Mouse (Mus musculus): ENCODE data around the gene Krt28. TPM values are rescaled to one million over a fixed set of nuclear protein-coding genes. Genes with fewer than 3 reads are reported as not detected.

Krt28 gene
- polyA plus RNA-seq, 1 experiment from 2014 or later: not detected

- Histone ChIP-seq H3K4me2 (no peak overlapping the region), H3K27ac (no peak overlapping the region), H3K9ac (no peak overlapping the region), H3K4me3 (no peak overlapping the region), H3K4me1 (replicated peaks) (no peaks in the 10 kb centered on the region), H3K27me3 (peaks cover 31% of the 10 kb centered on the region), H3K36me3 (no peaks in the 10 kb centered on the region), H3K9me3 (replicated peaks) (no peaks in the 10 kb centered on the region)
- no peak for ATAC-seq (replicated peaks; ENCODE audit: insufficient number of reproducible peaks, insufficient read depth, low FRiP score, low read depth)
- WGBS: 38% methylated on average over 3 of the region's 3 CpGs
Observed at GRCm38 (mm10) chr11:99396034-99396433, 21.3 kb upstream of the Krt28 start.

DNA sequence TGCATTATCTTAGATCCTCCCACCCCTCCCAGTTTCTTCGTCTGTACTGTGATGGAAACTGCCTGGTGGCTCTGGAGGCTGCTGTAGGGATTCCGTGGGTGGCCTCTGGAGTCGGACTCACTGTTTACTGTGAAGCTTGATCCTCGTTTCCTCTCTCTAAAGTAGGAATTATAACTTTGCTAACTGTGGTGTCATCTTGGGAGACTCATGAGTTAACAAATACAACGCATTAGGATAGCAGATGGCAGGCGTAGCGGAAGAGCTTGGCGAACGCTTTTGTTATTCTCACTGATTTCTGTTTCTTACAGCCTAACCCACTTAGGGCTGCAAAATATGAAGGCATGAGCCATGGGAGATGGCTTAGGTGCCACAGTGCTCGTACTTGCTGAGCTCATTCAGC, 17.8 kb upstream of the Krt28 start:
- no peaks in the 10 kb centered on the region for H3K4me1 ChIP-seq (replicated peaks)
- ATAC-seq (replicated peaks; ENCODE audit: insufficient number of reproducible peaks, insufficient read depth, low FRiP score, low read depth): no peak
- H3K4me2 ChIP-seq: no peak overlapping the region
- H3K4me3 ChIP-seq: no peak overlapping the region
- no peaks in the 10 kb centered on the region for H3K36me3 ChIP-seq
- WGBS: 77% methylated on average over 10 of the region's 10 CpGs
- H3K9me3 ChIP-seq (replicated peaks): no peaks in the 10 kb centered on the region
- H3K9ac ChIP-seq: no peak overlapping the region
- H3K27ac ChIP-seq: no peak overlapping the region
- H3K27me3 ChIP-seq: peaks cover 9% of the 10 kb centered on the region; the same call in 1 of the 2 replicates

DNA sequence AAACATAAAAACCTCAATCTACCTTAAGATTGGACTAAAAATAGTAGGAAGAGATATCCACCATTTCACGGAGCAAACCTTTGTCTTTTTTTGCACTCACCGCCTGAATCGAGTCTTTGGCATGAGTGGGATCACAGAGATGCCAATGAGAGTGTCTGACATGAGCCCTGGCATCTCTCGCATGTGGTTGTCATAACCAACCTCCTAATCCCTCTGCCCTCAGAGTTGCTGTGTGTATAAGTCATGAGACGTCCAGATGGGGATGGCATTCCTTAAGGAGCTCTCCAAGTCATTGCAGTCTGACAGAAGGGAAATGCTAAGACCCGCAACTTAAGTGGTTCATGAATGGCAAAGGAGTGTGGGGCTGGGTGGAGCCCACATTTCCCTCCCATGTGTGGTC, 16.7 kb upstream of the Krt28 start:
- H3K4me3 ChIP-seq: no peak overlapping the region
- no peak overlapping the region for H3K27ac ChIP-seq
- 75% methylated on average over 6 of the region's 6 CpGs for WGBS
- no peak overlapping the region for H3K4me2 ChIP-seq
- peaks cover 3% of the 10 kb centered on the region; the same call in 1 of the 2 replicates for H3K4me1 ChIP-seq (replicated peaks)
- H3K9ac ChIP-seq: no peak overlapping the region
- H3K36me3 ChIP-seq: no peaks in the 10 kb centered on the region
- no peaks in the 10 kb centered on the region for H3K9me3 ChIP-seq (replicated peaks)
- no peak for ATAC-seq (replicated peaks; ENCODE audit: insufficient number of reproducible peaks, insufficient read depth, low FRiP score, low read depth)
- 0 out of 2 replicates have a peak, but pooled peaks cover 3% of the 10 kb centered on the region for H3K27me3 ChIP-seq

- WGBS: 59% methylated on average over 7 of the region's 7 CpGs
- Histone ChIP-seq H3K9me3 (replicated peaks) (no peaks in the 10 kb centered on the region), H3K9ac (no peak overlapping the region), H3K27ac (no peak overlapping the region), H3K27me3 (0 out of 2 replicates have a peak, but pooled peaks cover 3% of the 10 kb centered on the region), H3K4me3 (no peak overlapping the region), H3K4me1 (replicated peaks) (peaks cover 3% of the 10 kb centered on the region; the same call in 1 of the 2 replicates), H3K36me3 (no peaks in the 10 kb centered on the region), H3K4me2 (no peak overlapping the region)
- no peak for ATAC-seq (replicated peaks; ENCODE audit: insufficient number of reproducible peaks, insufficient read depth, low FRiP score, low read depth)
Observed at GRCm38 (mm10) chr11:99390866-99391265, 16.2 kb upstream of the Krt28 start.

DNA sequence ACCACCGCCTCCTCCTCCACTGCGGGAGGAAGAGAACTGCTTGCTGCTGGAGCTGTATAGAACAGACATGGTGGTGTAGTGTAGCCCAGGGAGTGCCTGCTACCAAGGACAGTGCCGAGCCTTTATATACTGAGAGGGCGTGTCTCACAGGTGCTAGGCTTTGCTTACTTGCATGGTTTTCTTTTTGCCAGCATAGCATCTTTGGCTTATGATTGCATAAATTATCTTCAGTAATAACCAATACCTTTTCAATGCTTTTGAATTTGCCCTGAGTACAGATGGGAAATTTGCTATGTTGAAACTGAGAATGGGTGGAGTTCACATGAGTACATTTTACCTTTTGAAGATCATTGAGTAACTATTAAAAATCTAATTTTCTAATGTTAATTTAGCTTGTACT, 14.6 kb upstream of the Krt28 start, which contains the start of gene Krt10:
Gene Krt10 (minus strand): TSS at position 101 of the 400 bp plus-strand sequence.
- Histone ChIP-seq H3K4me3 (no peak within 1 kb of the TSS), H3K9me3 (replicated peaks) (no peaks in the 10 kb centered on the region), H3K4me1 (replicated peaks) (peaks cover 3% of the 10 kb centered on the region; the same call in 1 of the 2 replicates), H3K9ac (no peak within 1 kb of the TSS), H3K27ac (no peak within 1 kb of the TSS), H3K4me2 (no peak within 1 kb of the TSS), H3K36me3 (no peaks in the 10 kb centered on the region), H3K27me3 (peaks cover 7% of the 10 kb centered on the region)
- 72% methylated on average over 4 of the region's 4 CpGs for WGBS
- no peak for ATAC-seq (replicated peaks; ENCODE audit: insufficient number of reproducible peaks, insufficient read depth, low FRiP score, low read depth)

DNA sequence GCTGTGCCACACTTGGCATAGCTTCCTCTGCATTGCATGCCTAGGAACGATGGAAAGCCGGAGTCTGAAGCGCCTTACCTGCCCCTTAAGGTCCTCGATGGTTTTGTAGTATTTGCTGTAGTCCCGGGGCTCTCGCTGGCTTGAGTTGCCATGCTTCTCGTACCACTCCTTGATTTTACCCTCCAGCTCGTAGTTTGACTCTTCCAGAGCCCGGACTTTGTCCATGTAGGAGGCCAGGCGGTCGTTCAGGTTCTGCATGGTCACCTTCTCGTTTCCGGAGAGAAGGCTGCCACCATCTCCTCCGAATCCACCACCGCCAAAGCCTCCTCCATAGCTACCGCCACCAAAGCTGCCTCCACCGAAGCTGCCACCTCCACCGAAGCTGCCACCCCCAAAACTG, 14.0 kb upstream of the Krt28 start:
- Histone ChIP-seq H3K27ac (no peak overlapping the region), H3K9me3 (replicated peaks) (no peaks in the 10 kb centered on the region)
- WGBS: 86% methylated on average over 18 of the region's 18 CpGs

GRCm38 (mm10) chr11:99385813-99386721, 11.4 kb upstream of the Krt28 start:
- Histone ChIP-seq H3K4me2 (peak overlapping the region; percentile 68), H3K4me3 (peak overlapping the region; percentile 69), H3K4me1 (replicated peaks) (peaks cover 3% of the 10 kb centered on the region; the same call in 1 of the 2 replicates), H3K27ac (peak overlapping the region; percentile 98), H3K27me3 (peaks cover 19% of the 10 kb centered on the region), H3K36me3 (no peaks in the 10 kb centered on the region), H3K9me3 (replicated peaks) (no peaks in the 10 kb centered on the region), H3K9ac (peak overlapping the region; percentile 54)
- peak; percentile 86 for ATAC-seq (replicated peaks; ENCODE audit: insufficient number of reproducible peaks, insufficient read depth, low FRiP score, low read depth)
- WGBS: 2% methylated on average over 71 of the region's 71 CpGs

More for the DNA sequence above, 14.0 kb upstream of the Krt28 start:
- Histone ChIP-seq H3K4me3 (no peak overlapping the region), H3K4me2 (no peak overlapping the region), H3K9ac (no peak overlapping the region), H3K27me3 (peaks cover 8% of the 10 kb centered on the region), H3K36me3 (no peaks in the 10 kb centered on the region), H3K4me1 (replicated peaks) (peaks cover 3% of the 10 kb centered on the region; the same call in 1 of the 2 replicates)
- no peak for ATAC-seq (replicated peaks; ENCODE audit: insufficient number of reproducible peaks, insufficient read depth, low FRiP score, low read depth)

- no peak overlapping the region for H3K9ac ChIP-seq
- no peak overlapping the region for H3K27ac ChIP-seq
- no peak overlapping the region for H3K4me3 ChIP-seq
- peaks cover 32% of the 10 kb centered on the region for H3K27me3 ChIP-seq
- ATAC-seq (replicated peaks; ENCODE audit: insufficient number of reproducible peaks, insufficient read depth, low FRiP score, low read depth): no peak
- H3K36me3 ChIP-seq: no peaks in the 10 kb centered on the region
- H3K9me3 ChIP-seq (replicated peaks): no peaks in the 10 kb centered on the region
- no peak overlapping the region for H3K4me2 ChIP-seq
- WGBS: 16% methylated on average over 5 of the region's 5 CpGs
- no peaks in the 10 kb centered on the region for H3K4me1 ChIP-seq (replicated peaks)
Observed at GRCm38 (mm10) chr11:99379568-99379967, 4.9 kb upstream of the Krt28 start.

- Histone ChIP-seq H3K27ac (no peak overlapping the region), H3K4me1 (replicated peaks) (no peaks in the 10 kb centered on the region), H3K4me3 (no peak overlapping the region), H3K36me3 (no peaks in the 10 kb centered on the region), H3K9ac (no peak overlapping the region), H3K4me2 (no peak overlapping the region), H3K9me3 (replicated peaks) (no peaks in the 10 kb centered on the region), H3K27me3 (0 out of 2 replicates have a peak, but pooled peaks cover 9% of the 10 kb centered on the region)
- 79% methylated on average over 8 of the region's 8 CpGs for WGBS
- no peak for ATAC-seq (replicated peaks; ENCODE audit: insufficient number of reproducible peaks, insufficient read depth, low FRiP score, low read depth)
Observed at GRCm38 (mm10) chr11:99369853-99370451, 4.8 kb downstream of the Krt28 start.

GRCm38 (mm10) chr11:99369229-99369628, 5.5 kb downstream of the Krt28 start:
- Histone ChIP-seq H3K9ac (no peak overlapping the region), H3K9me3 (replicated peaks) (no peaks in the 10 kb centered on the region), H3K36me3 (no peaks in the 10 kb centered on the region), H3K4me2 (no peak overlapping the region), H3K4me1 (replicated peaks) (no peaks in the 10 kb centered on the region), H3K4me3 (no peak overlapping the region), H3K27ac (no peak overlapping the region), H3K27me3 (0 out of 2 replicates have a peak, but pooled peaks cover 6% of the 10 kb centered on the region)
- 16% methylated on average over 3 of the region's 3 CpGs for WGBS
- no peak for ATAC-seq (replicated peaks; ENCODE audit: insufficient number of reproducible peaks, insufficient read depth, low FRiP score, low read depth)

DNA sequence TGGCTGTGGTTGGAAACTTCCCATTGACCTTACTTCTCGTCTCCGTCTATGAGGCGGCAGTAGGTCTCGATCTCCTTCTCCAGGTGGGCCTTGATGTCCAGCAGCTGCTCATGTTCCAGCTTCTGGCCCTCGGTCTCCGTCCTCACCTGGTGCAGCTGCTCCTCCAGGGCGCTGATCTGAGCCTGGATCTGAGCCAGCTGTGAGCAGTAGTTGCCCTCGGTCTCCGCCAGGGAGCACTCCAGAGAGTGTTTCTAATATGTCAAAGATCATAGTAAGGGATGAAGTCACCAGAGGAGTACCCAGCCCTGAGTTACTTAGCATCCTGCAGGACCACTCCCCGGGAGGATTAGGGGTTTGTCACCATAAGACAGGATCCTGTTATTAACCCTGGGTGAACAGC, 7.9 kb downstream of the Krt28 start:
- Histone ChIP-seq H3K9ac (no peak overlapping the region), H3K4me3 (no peak overlapping the region), H3K27ac (no peak overlapping the region), H3K4me1 (replicated peaks) (no peaks in the 10 kb centered on the region), H3K4me2 (no peak overlapping the region), H3K27me3 (0 out of 2 replicates have a peak, but pooled peaks cover 4% of the 10 kb centered on the region), H3K36me3 (no peaks in the 10 kb centered on the region), H3K9me3 (replicated peaks) (no peaks in the 10 kb centered on the region)
- 29% methylated on average over 10 of the region's 10 CpGs for WGBS
- ATAC-seq (replicated peaks; ENCODE audit: insufficient number of reproducible peaks, insufficient read depth, low FRiP score, low read depth): no peak

All from heart, embryonic 15.5 days (tissue).